Mouse (Mus musculus) retina, postnatal 7 days (tissue): ENCODE results near the gene 2310007B03Rik.

Experiments used
- DNase-seq: peaks from one replicate; pipeline ENCODE4 v3.0.0-alpha.2; 2012; ENCODE audit warnings: low read depth, low spot score

2310007B03Rik gene

GRCm38 (mm10) chr1:93159566-93160500 is 915 bp downstream of the 2310007B03Rik start:
- DNase-seq: no peak

- DNase-seq: no peak
Observed at GRCm38 (mm10) chr1:93158916-93159315, 1.8 kb downstream of the 2310007B03Rik start.

- DNase-seq: no peak
Observed at GRCm38 (mm10) chr1:93157566-93157965, 3.2 kb downstream of the 2310007B03Rik start.

- DNase-seq: no peak
Observed at GRCm38 (mm10) chr1:93150907-93151661, 9.7 kb downstream of the 2310007B03Rik start.

- DNase-seq: no peak
Observed at GRCm38 (mm10) chr1:93144176-93144575, 16.6 kb downstream of the 2310007B03Rik start.

- no peak for DNase-seq
Observed at GRCm38 (mm10) chr1:93142871-93143270, 17.9 kb downstream of the 2310007B03Rik start.

GRCm38 (mm10) chr1:93139713-93140112 is 21.0 kb downstream of the 2310007B03Rik start:
- no peak for DNase-seq

GRCm38 (mm10) chr1:93138534-93138933 is 22.2 kb downstream of the 2310007B03Rik start:
- DNase-seq: no peak

GRCm38 (mm10) chr1:93135036-93135526 is 25.7 kb downstream of the 2310007B03Rik start, which contains the start of gene Agxt:
Agxt (plus strand) TSS chr1:93135240.
- DNase-seq: no peak

- no peak for DNase-seq
Observed at GRCm38 (mm10) chr1:93132676-93133075, 28.1 kb downstream of the 2310007B03Rik start.

- no peak for DNase-seq
Observed at GRCm38 (mm10) chr1:93130242-93130983, 30.3 kb downstream of the 2310007B03Rik start.

- peak; percentile 85 for DNase-seq
Observed at GRCm38 (mm10) chr1:93128710-93129349, 31.9 kb downstream of the 2310007B03Rik start.

- no peak for DNase-seq
Observed at GRCm38 (mm10) chr1:93128209-93128608, 32.5 kb downstream of the 2310007B03Rik start.

- DNase-seq: no peak
Observed at GRCm38 (mm10) chr1:93125256-93125655, 35.5 kb downstream of the 2310007B03Rik start.

GRCm38 (mm10) chr1:93124066-93124465 is 36.7 kb downstream of the 2310007B03Rik start:
- DNase-seq: no peak

- DNase-seq: no peak
Observed at GRCm38 (mm10) chr1:93123179-93123854, 37.4 kb downstream of the 2310007B03Rik start.

- no peak for DNase-seq
Observed at GRCm38 (mm10) chr1:93118816-93119215, 41.9 kb downstream of the 2310007B03Rik start.

- DNase-seq: no peak
Observed at GRCm38 (mm10) chr1:93115471-93115870, 45.3 kb downstream of the 2310007B03Rik start.

GRCm38 (mm10) chr1:93114713-93115463 is 45.9 kb downstream of the 2310007B03Rik start:
- peak; percentile 82 for DNase-seq

- no peak for DNase-seq
Observed at GRCm38 (mm10) chr1:93102700-93103099, 58.0 kb downstream of the 2310007B03Rik start.
